Mouse (Mus musculus): Measurements from ENCODE around the gene Spcs3.

Gene Spcs3

DNA sequence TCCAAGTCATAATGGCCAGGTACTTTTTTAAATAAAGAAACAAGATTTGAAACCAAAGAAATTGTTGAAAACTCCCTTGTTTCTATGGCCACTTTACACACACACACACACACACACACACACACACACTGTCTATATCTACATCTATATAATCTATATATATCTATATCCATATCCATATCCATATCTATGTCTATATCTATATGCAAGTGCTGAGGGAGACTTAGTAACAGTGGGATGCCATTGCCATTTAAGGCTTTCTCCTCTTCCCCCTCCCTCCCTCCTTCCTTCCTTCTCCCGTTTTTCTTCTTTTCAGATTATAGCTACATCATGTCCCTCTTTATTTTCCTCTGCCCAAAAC lies 21.7 kb downstream of the Spcs3 start:
- in situ Hi-C loops (cut with MboI, MseI) = loop anchor here (5.0 kb wide), 1 partner anchor 154 kb away; no protein-coding TSS in a partner anchor

DNA sequence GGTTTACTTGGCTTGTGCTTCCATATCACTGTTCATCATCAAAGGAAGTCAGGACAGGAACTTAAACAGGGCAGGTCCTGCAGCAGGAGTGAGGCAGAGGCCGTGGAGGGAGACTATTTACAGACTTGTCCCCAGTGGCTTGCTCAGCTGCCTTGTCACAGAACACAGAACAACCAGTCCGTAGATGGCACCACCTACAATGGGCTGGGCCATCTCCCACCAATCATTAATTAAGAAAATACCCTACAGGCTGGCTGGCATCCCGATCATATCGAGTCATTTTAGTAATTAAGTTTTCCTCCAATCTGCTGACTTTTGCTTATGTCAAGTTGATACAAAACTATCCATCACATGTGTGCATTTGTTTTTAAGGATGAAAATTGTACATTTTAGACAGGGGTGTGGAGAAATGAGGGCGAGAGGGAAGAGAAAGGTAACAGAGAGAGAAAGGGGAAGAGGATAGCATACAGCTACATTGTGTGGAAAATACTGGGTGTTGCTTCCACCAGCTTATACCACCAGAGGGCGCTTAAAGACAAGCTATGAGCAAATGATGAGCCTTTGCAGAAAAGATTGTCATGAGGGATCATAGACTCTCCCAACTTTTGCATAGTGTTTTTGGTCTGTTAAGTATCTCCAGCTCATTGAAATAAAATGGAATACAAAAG lies 22.2 kb downstream of the Spcs3 start:
- in situ Hi-C loops (cut with MboI, MseI) = loop anchor here (5.0 kb wide), 1 partner anchor 155 kb away; no protein-coding TSS in a partner anchor

- in situ Hi-C loops (cut with MboI, MseI) = loop anchor here (5.0 kb wide), 1 partner anchor 157 kb away; no protein-coding TSS in a partner anchor
Observed at GRCm38 (mm10) chr8:54505060-54505459, 24.7 kb downstream of the Spcs3 start.

GRCm38 (mm10) chr8:54503104-54503503 lies 26.7 kb downstream of the Spcs3 start:
- in situ Hi-C loops (cut with MboI, MseI) = no loop called here

GRCm38 (mm10) chr8:54493915-54494314 lies 35.9 kb downstream of the Spcs3 start:
- in situ Hi-C loops (cut with MboI, MseI) = loop anchor here (25.0 kb wide), 3 partner anchors 307 to 882 kb away; no protein-coding TSS in a partner anchor

GRCm38 (mm10) chr8:54493110-54493509 lies 36.7 kb downstream of the Spcs3 start:
- in situ Hi-C loops (cut with MboI, MseI) = loop anchor here (25.0 kb wide), 3 partner anchors 306 to 881 kb away; no protein-coding TSS in a partner anchor

- in situ Hi-C loops (cut with MboI, MseI) = loop anchor here (25.0 kb wide), 3 partner anchors 305 to 880 kb away; no protein-coding TSS in a partner anchor
Observed at GRCm38 (mm10) chr8:54491934-54492333, 37.9 kb downstream of the Spcs3 start.

DNA sequence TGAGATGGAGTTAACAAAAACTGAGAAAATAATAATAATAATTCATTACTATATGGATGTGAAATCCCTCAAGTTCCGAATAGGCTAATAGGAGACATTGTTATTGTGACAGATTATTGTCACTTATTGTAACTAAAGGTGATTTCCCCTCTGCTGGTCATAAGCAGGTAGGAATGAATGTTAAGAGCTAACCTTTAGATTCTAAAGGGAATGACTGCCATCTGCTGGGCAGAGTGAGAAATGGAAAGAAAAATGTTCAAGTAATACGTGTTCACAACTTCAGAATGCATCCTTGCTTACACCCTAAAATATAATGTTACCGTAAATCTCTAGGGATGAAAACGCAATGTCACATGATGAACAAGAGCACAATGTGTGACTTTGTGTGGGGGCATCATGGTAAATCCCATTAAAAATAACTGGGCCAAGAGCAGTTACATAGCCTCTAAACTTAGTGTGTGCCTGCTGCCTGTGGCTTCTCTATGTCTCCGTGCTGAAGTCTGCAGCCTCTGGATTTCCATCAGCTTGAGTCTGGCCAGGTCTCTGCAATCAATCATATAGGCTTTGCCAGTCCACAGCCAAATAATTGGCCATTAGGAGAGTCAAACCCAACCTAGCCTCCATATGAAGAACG lies 38.6 kb downstream of the Spcs3 start:
- in situ Hi-C loops (cut with MboI, MseI) = loop anchor here (25.0 kb wide), 3 partner anchors 304 to 879 kb away; no protein-coding TSS in a partner anchor

DNA sequence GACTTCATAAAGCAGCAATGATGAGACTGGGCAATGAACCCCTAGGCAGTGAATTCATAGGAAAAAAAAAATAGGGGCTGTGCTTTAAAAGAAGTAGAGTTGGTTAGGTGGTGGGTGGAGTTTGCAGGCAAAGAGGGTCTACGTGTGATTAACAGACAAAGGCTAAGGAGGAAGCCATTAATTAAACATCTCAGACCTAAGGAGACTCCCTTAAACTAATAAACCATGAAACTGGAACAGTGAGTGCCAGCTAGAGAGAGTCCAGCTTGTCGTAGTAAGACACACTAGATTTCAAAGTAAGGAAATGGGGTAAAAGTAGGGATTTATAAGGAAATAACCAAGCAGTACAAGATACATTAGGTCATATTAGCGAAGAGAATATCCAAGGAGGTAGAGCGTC lies 41.4 kb downstream of the Spcs3 start:
- in situ Hi-C loops (cut with MboI, MseI) = loop anchor here (5.0 to 25.0 kb wide), 4 partner anchors 301 to 876 kb away; no protein-coding TSS in a partner anchor

DNA sequence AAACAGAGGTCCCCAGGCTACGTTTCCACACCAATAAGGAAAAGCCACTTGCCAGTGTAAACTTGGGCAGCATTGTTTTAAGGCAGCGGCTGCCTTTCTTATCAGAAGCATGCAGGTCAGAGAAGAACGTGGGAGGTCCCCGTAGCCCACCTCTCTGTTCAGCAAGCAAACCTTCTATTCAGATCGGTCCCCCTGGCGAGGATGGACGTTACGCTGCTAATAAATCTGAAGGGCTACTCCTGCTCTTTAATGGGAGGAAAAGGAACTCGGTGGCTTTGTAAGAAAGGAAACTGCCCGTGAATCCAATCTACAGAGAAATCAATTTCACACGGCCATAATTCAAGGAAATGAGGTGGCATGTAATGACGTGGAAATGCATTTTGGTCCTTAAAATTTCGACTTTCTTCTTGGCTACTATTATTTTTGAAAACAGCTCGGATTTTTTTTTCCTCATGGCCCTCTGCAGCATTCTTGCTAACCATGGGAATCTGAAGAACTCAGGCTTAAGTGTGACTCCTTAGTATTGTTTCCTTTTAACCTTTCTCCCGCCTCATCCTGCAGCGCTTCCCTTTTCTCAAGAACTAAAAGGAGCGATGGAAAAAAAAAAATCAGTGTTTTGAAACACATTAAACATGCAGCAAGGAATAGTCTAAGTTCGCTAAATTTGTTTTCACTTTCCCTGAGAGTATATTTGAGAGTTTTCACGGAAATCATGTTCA lies 43.1 kb downstream of the Spcs3 start:
- in situ Hi-C loops (cut with MboI, MseI) = loop anchor here (5.0 to 25.0 kb wide), 4 partner anchors 299 to 874 kb away; no protein-coding TSS in a partner anchor

All from T-helper 2 cell (primary cell).